8 mouse cellular contexts compared by ENCODE assay signal in the genomic region with DNA sequence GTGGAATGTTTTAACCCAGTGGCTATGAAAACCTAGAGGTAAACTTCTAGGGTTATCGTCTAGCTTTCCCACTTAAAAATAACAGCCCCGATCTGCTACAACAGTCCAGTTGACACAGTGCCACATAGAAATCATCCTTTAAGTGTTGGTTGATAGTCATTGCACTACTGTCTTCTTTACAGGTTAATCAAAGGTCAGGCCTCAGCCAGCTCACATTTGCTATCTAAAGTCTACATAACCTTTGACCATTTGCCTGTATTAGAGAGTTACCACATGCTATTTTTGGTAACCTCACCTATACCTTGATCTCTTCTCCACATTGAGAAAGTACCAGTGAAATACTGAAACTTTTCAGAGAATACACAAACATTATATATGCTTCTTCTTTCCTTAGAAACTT. TPM values are rescaled to one million over a fixed set of nuclear protein-coding genes. Genes with fewer than 3 reads are reported as not detected.
DNase-seq lines count a peak whose midpoint lies in the region; ATAC-seq lines count a peak whose summit lies in the region.

No protein-coding gene starts in this region.

- peaks cover 11% of the 10 kb centered on the region for H3K4me1 ChIP-seq in heart, embryonic 12.5 days (replicated peaks)
- peaks cover 17% of the 10 kb centered on the region for H3K4me1 ChIP-seq in embryonic facial prominence, embryonic 13.5 days
- peaks cover 16% of the 10 kb centered on the region for H3K4me1 ChIP-seq in hindbrain, embryonic 16.5 days (ENCODE audit: control insufficient read depth, insufficient read depth, low read depth, low read length)
- peaks cover 11% of the 10 kb centered on the region for H3K4me1 ChIP-seq in midbrain, embryonic 11.5 days (ENCODE audit: control insufficient read depth, insufficient read depth, low read length)

- H3K4me3 ChIP-seq in heart, embryonic 12.5 days, result 0 out of 2 replicates have a peak overlapping the region, but pooled peaks have one; percentile 92
- peak overlapping the region; percentile 90; the same call in 1 of the 2 replicates for H3K4me3 ChIP-seq in embryonic facial prominence, embryonic 13.5 days
- H3K4me3 ChIP-seq in hindbrain, embryonic 16.5 days (ENCODE audit: low read length), result peak overlapping the region; percentile 97
- no peak overlapping the region for H3K4me3 ChIP-seq in midbrain, embryonic 11.5 days (ENCODE audit: low read depth, low read length)

- H3K36me3 ChIP-seq in heart, embryonic 12.5 days, result no peaks in the 10 kb centered on the region
- H3K36me3 ChIP-seq in embryonic facial prominence, embryonic 13.5 days, result no peaks in the 10 kb centered on the region
- H3K36me3 ChIP-seq in hindbrain, embryonic 16.5 days (ENCODE audit: control insufficient read depth, insufficient read depth, low read length), result no peaks in the 10 kb centered on the region
- H3K36me3 ChIP-seq in midbrain, embryonic 11.5 days (ENCODE audit: control insufficient read depth, insufficient read depth, low read length), result no peaks in the 10 kb centered on the region

- 75% methylated on average over 2 of the region's 2 CpGs for WGBS in heart, embryonic 12.5 days
- 78% methylated on average over 2 of the region's 2 CpGs for WGBS in embryonic facial prominence, embryonic 13.5 days
- 86% methylated on average over 2 of the region's 2 CpGs for WGBS in hindbrain, embryonic 16.5 days
- WGBS in midbrain, embryonic 11.5 days, result 84% methylated on average over 2 of the region's 2 CpGs

- no peak for DNase-seq in heart, postnatal 14 days
- DNase-seq in midbrain, embryonic 11.5 days (ENCODE audit: low spot score, missing footprints), result no peak
- DNase-seq in right cerebral cortex, adult 2 months (ENCODE audit: low spot score in 2 of 2), result no peak
- no peak for DNase-seq in left cerebral cortex, adult 9 months (ENCODE audit: low spot score in 2 of 2)
- DNase-seq in layer of hippocampus, adult 11-12 months (ENCODE audit: low spot score), result no peak

- no peaks in the 10 kb centered on the region for H3K9me3 ChIP-seq in heart, embryonic 12.5 days (replicated peaks)
- no peaks in the 10 kb centered on the region for H3K9me3 ChIP-seq in embryonic facial prominence, embryonic 13.5 days
- H3K9me3 ChIP-seq in hindbrain, embryonic 16.5 days (ENCODE audit: control insufficient read depth, low read length), result no peaks in the 10 kb centered on the region
- H3K9me3 ChIP-seq in midbrain, embryonic 11.5 days (ENCODE audit: control insufficient read depth, low read length), result no peaks in the 10 kb centered on the region

- no peak overlapping the region for H3K9ac ChIP-seq in heart, embryonic 12.5 days
- H3K9ac ChIP-seq in embryonic facial prominence, embryonic 13.5 days, result no peak overlapping the region
- H3K9ac ChIP-seq in hindbrain, embryonic 16.5 days (ENCODE audit: low read depth, low read length), result no peak overlapping the region
- H3K9ac ChIP-seq in midbrain, embryonic 11.5 days (ENCODE audit: low read length), result no peak overlapping the region

- H3K27ac ChIP-seq in heart, embryonic 12.5 days (ENCODE audit: poor library complexity, severe bottlenecking), result no peak overlapping the region
- H3K27ac ChIP-seq in embryonic facial prominence, embryonic 13.5 days, result peak overlapping the region; percentile 91; the same call in 1 of the 2 replicates
- no peak overlapping the region; the same call in 1 of the 2 replicates for H3K27ac ChIP-seq in hindbrain, embryonic 16.5 days (ENCODE audit: low read depth, low read length)
- no peak overlapping the region for H3K27ac ChIP-seq in midbrain, embryonic 11.5 days (ENCODE audit: low read depth, low read length)

- no peaks in the 10 kb centered on the region for H3K27me3 ChIP-seq in heart, embryonic 12.5 days (replicated peaks)
- no peaks in the 10 kb centered on the region for H3K27me3 ChIP-seq in embryonic facial prominence, embryonic 13.5 days
- H3K27me3 ChIP-seq in hindbrain, embryonic 16.5 days (replicated peaks; ENCODE audit: control insufficient read depth, insufficient read depth, low read length), result no peaks in the 10 kb centered on the region
- no peaks in the 10 kb centered on the region for H3K27me3 ChIP-seq in midbrain, embryonic 11.5 days (ENCODE audit: control insufficient read depth, insufficient read depth, low read length)

- peak overlapping the region; percentile 85 for H3K4me2 ChIP-seq in heart, embryonic 12.5 days
- peak overlapping the region; percentile 77 for H3K4me2 ChIP-seq in embryonic facial prominence, embryonic 13.5 days
- H3K4me2 ChIP-seq in hindbrain, embryonic 16.5 days (ENCODE audit: low read length), result peak overlapping the region; percentile 78
- peak overlapping the region; percentile 84 for H3K4me2 ChIP-seq in midbrain, embryonic 11.5 days

- no peak for ATAC-seq in heart, embryonic 12.5 days (ENCODE audit: insufficient number of reproducible peaks, low FRiP score)
- ATAC-seq in embryonic facial prominence, embryonic 13.5 days (ENCODE audit: insufficient number of reproducible peaks, insufficient read depth, low FRiP score, low TSS enrichment, low read depth), result no peak
- ATAC-seq in hindbrain, embryonic 16.5 days, result no peak
- no peak for ATAC-seq in midbrain, embryonic 11.5 days (ENCODE audit: low FRiP score)

- intact Hi-C loops in heart, postnatal 14 days (cut with DNase I), result loop anchor here (2.0 kb wide), 1 partner anchor 73 kb away; a partner anchor contains a TSS

RNA-seq across cellular contexts. Expression of a gene that starts 0.7 kb away (rescaled TPM):
- 17.0 and 18.0 TPM in 2 replicates for polyA plus RNA-seq in heart, embryonic 12.5 days (2016; fragmentation: Nextera tagmentation; extraction: Ambion mirVana)
- 10 to 100 TPM; 27.4 to 29.3 TPM for total RNA-seq in heart, postnatal 14 days (2021)
- 22.6 and 25.1 TPM in 2 replicates for polyA plus RNA-seq in embryonic facial prominence, embryonic 13.5 days (2015; fragmentation: Nextera tagmentation; extraction: Ambion mirVana)
- polyA plus RNA-seq in hindbrain, embryonic 16.5 days (2015; fragmentation: Nextera tagmentation; extraction: Ambion mirVana), result 9.4 and 11.0 TPM in 2 replicates
- polyA plus RNA-seq in midbrain, embryonic 11.5 days (2014; fragmentation: Nextera tagmentation; extraction: Ambion mirVana), result 23.2 and 24.2 TPM in 2 replicates
